Mouse (Mus musculus) liver, postnatal 0 days (tissue): ENCODE measurements at regions not wholly inside any gene's neighbourhood (a gene's known extent, or its start where the extent isn't known, plus 50 kb on each side); places are given as distances from the start of the nearest gene placed in this dataset.
A peak's percentile ranks its signal among the peaks of the same experiment; 100 is the strongest.

Experiments
- ATAC-seq: fragments of 200-750 bp; cut with Nextera tagmentation; 2 replicates; pipeline ENCODE4 v1.8.0; 2017; ENCODE audit warnings: mild to moderate bottlenecking, moderate library complexity
- DNase-seq: peaks from one replicate; pipeline ENCODE4 v3.0.0-alpha.2; 2016
- H3K27ac ChIP-seq: fragments of 300-500 bp; sonication (generic); 2 replicates; pipeline ENCODE4 v1.5.1; 2014; ENCODE audit warnings: antibody characterized with exemption, moderate library complexity, mild to moderate bottlenecking, low read depth
- H3K27me3 ChIP-seq: fragments of 300-500 bp; sonication (generic); 2 replicates; pipeline ENCODE4 v1.6.1; 2014; ENCODE audit warnings: low read length, control low read depth, mixed read lengths; ENCODE audit not compliant: insufficient read depth
- H3K36me3 ChIP-seq: fragments of 300-500 bp; sonication (generic); replicated peaks from 2 replicates; pipeline ENCODE4 v1.6.1; 2014; ENCODE audit warnings: mild to moderate bottlenecking, control low read depth, low read length, moderate library complexity, mixed read lengths; ENCODE audit not compliant: insufficient read depth
- H3K4me1 ChIP-seq: fragments of 300-500 bp; sonication (generic); 2 replicates; pipeline ENCODE4 v1.6.1; 2014; ENCODE audit warnings: antibody characterized with exemption, mild to moderate bottlenecking, control low read depth; ENCODE audit not compliant: insufficient read depth
- H3K4me2 ChIP-seq: fragments of 300-500 bp; sonication (generic); 2 replicates; pipeline ENCODE4 v1.6.1; 2014; ENCODE audit warnings: low read depth, mild to moderate bottlenecking, low read length, moderate library complexity, mixed read lengths
- H3K4me3 ChIP-seq: fragments of 300-500 bp; sonication (generic); 2 replicates; pipeline ENCODE4 v1.5.1; 2014; ENCODE audit warnings: low read depth, low read length
- H3K9ac ChIP-seq: fragments of 300-500 bp; sonication (generic); replicated peaks from 2 replicates; pipeline ENCODE4 v1.6.1; 2014; ENCODE audit warnings: mild to moderate bottlenecking, moderate library complexity
- H3K9me3 ChIP-seq: fragments of 300-500 bp; sonication (generic); 2 replicates; pipeline ENCODE4 v1.6.1; 2016; ENCODE audit warnings: mild to moderate bottlenecking, control low read depth, low read length, mixed read lengths
- CTCF ChIP-seq: sonication (generic); IDR thresholded peaks from 2 replicates; pipeline ENCODE4 v1.5.1; 2016; ENCODE audit warnings: antibody characterized with exemption, low read depth
- EP300 ChIP-seq: IDR thresholded peaks from 2 replicates; pipeline ENCODE4 v1.6.1; 2016; ENCODE audit warnings: antibody characterized with exemption, low read depth, mild to moderate bottlenecking
- WGBS: fragments of 180-500 bp; shearing (Covaris S2); extraction: QIAGEN DNeasy Blood & Tissue Kit; methylation state at CpG from one replicate; pipeline ENCODE4 v1.1.7; 2014; ENCODE audit not compliant: insufficient replicate concordance; 5-methylcytosine and 5-hydroxymethylcytosine counted together

- no peak for TF ChIP-seq CTCF
- TF ChIP-seq EP300 = no peak
- DNase-seq = no peak
- H3K4me2 ChIP-seq = no peak overlapping the region
- no peak for ATAC-seq
- H3K4me1 ChIP-seq = no peaks in the 10 kb centered on the region
- H3K4me3 ChIP-seq = no peak overlapping the region
- H3K27ac ChIP-seq = no peak overlapping the region
- 74% methylated on average over 4 of the region's 4 CpGs for WGBS
- H3K9ac ChIP-seq = no peak overlapping the region
- H3K27me3 ChIP-seq = no peaks in the 10 kb centered on the region
- H3K9me3 ChIP-seq = no peaks in the 10 kb centered on the region
- H3K36me3 ChIP-seq = no peaks in the 10 kb centered on the region
Measured at GRCm38 (mm10) chr1:186363356-186363755, 246.2 kb upstream of the Lyplal1 start.

DNA sequence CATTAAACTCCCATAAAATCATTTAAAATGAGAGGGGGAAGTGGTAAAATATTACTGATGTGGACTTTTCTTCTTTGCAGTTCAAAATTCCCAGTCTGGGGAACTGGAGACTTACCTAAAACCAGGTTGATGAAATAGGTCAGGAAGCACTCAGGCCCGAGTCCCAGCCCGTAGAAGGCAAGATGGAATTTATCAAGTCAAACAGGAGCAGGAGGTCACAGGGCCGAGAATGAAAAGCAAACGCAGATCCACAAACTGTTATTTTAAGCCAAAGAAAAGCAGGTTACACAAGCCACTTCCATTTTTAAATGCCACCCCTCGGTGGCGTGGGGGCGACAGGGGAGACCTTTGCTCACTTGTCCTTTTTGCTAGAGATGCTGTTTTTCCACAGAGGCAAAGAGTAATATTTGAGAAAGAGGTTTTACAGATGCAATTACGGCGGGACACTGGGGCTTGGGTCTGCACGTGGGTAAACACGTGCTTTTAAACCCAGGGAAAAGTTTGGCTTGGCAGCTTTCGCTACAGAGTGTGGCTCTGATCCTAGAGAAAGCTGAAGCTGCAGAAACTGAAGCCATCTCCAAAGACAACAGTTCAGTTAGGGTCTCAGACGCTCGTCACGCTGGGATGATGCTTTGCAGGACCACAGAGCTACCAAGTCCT lies 241.0 kb upstream of the Lyplal1 start:
- Histone ChIP-seq H3K4me3 (no peak overlapping the region), H3K27me3 (no peaks in the 10 kb centered on the region), H3K27ac (no peak overlapping the region), H3K9ac (no peak overlapping the region), H3K4me2 (peak overlapping the region; percentile 40; the same call in 1 of the 2 replicates), H3K9me3 (no peaks in the 10 kb centered on the region), H3K36me3 (no peaks in the 10 kb centered on the region), H3K4me1 (no peaks in the 10 kb centered on the region)
- 51% methylated on average over 15 of the region's 15 CpGs for WGBS
- ATAC-seq = peak; percentile 43; the same call in 1 of the 2 replicates
- DNase-seq = peak; percentile 14
- TF ChIP-seq CTCF = no peak
- no peak for TF ChIP-seq EP300

- H3K27me3 ChIP-seq = no peaks in the 10 kb centered on the region
- no peak for ATAC-seq
- no peaks in the 10 kb centered on the region for H3K36me3 ChIP-seq
- no peaks in the 10 kb centered on the region for H3K4me1 ChIP-seq
- WGBS = 65% methylated on average over 6 of the region's 6 CpGs
- no peaks in the 10 kb centered on the region for H3K9me3 ChIP-seq
- H3K4me2 ChIP-seq = no peak overlapping the region
- DNase-seq = no peak
- TF ChIP-seq EP300 = no peak
- no peak for TF ChIP-seq CTCF
- H3K4me3 ChIP-seq = no peak overlapping the region
- H3K27ac ChIP-seq = no peak overlapping the region
- no peak overlapping the region for H3K9ac ChIP-seq
Measured at GRCm38 (mm10) chr1:186354742-186355141, 237.6 kb upstream of the Lyplal1 start.

DNA sequence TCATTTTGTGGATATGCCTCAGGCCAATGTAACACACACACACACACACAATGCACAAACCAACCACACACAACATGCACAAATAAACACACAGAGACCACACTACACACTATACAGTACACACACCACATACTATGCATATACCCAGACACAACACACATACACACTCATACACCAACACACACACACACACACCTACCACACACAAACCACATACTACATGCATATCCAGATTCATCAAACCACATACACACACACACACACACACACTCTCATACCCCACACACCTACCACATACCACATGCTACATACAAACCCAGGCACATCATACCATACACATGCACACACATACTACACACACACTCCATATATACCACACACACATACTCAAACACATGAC lies 237.0 kb upstream of the Lyplal1 start:
- H3K27ac ChIP-seq = no peak overlapping the region
- DNase-seq (no peak), ATAC-seq (no peak)
- H3K4me2 ChIP-seq = no peak overlapping the region
- H3K4me3 ChIP-seq = no peak overlapping the region
- H3K36me3 ChIP-seq = no peaks in the 10 kb centered on the region
- H3K9ac ChIP-seq = no peak overlapping the region
- no peak for TF ChIP-seq CTCF
- no peak for TF ChIP-seq EP300
- H3K4me1 ChIP-seq = no peaks in the 10 kb centered on the region
- no peaks in the 10 kb centered on the region for H3K9me3 ChIP-seq
- no peaks in the 10 kb centered on the region for H3K27me3 ChIP-seq

DNA sequence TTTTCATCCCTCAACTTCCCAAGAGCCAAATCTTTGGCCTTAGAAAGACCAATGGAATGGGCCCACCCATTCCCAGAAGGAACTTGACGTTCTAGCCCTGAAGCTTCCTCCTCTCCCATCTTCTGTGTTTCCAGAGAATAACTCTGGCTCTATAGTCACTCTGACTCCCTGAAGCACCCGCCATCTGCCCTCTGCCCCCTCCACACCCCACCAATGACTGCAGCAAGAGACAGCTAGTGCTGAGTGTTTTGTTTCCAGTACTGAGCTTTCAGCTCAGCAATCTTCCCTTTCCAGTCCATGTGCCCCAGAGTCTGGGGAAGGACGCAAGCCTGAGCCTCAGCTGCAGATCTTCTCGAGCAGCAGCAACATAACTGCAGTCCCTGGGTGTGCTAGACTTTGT lies 233.3 kb upstream of the Lyplal1 start:
- 71% methylated on average over 4 of the region's 4 CpGs for WGBS

GRCm38 (mm10) chr1:186349966-186350365 lies 232.9 kb upstream of the Lyplal1 start:
- no peak overlapping the region for H3K27ac ChIP-seq
- H3K4me2 ChIP-seq = no peak overlapping the region
- no peaks in the 10 kb centered on the region for H3K4me1 ChIP-seq
- no peak overlapping the region for H3K9ac ChIP-seq
- 72% methylated on average over 2 of the region's 2 CpGs for WGBS
- H3K4me3 ChIP-seq = no peak overlapping the region
- H3K9me3 ChIP-seq = no peaks in the 10 kb centered on the region
- DNase-seq = no peak
- ATAC-seq = no peak
- H3K36me3 ChIP-seq = no peaks in the 10 kb centered on the region
- TF ChIP-seq EP300 (no peak), CTCF (no peak)
- H3K27me3 ChIP-seq = no peaks in the 10 kb centered on the region

More for the DNA sequence above, 233.3 kb upstream of the Lyplal1 start:
- Histone ChIP-seq H3K4me2 (no peak overlapping the region), H3K4me3 (no peak overlapping the region), H3K27ac (no peak overlapping the region), H3K9ac (no peak overlapping the region), H3K4me1 (no peaks in the 10 kb centered on the region), H3K36me3 (no peaks in the 10 kb centered on the region), H3K27me3 (no peaks in the 10 kb centered on the region), H3K9me3 (no peaks in the 10 kb centered on the region)
- TF ChIP-seq EP300 = no peak
- TF ChIP-seq CTCF = no peak
- DNase-seq = no peak
- no peak for ATAC-seq
